In genomic region chr13:93305149-93305548, GRCm38 (mm10) we compare ENCODE assay signal across 8 mouse cellular contexts. TPM values are rescaled to one million over a fixed set of nuclear protein-coding genes. Genes with fewer than 3 reads are reported as not detected.
DNase-seq lines count a peak whose midpoint lies in the region; ATAC-seq and TF ChIP-seq lines count a peak whose summit lies in the region.

No protein-coding gene starts in this region.

- H3K4me2 ChIP-seq in heart, embryonic 12.5 days = peak overlapping the region; percentile 67
- peak overlapping the region; percentile 49 for H3K4me2 ChIP-seq in hindbrain, embryonic 11.5 days (replicated peaks; ENCODE audit: low read depth, low read length)
- H3K4me2 ChIP-seq in midbrain, embryonic 13.5 days (replicated peaks) = peak overlapping the region; percentile 74

- peak overlapping the region; percentile 94 for H3K4me3 ChIP-seq in heart, embryonic 12.5 days
- peak overlapping the region; percentile 94 to 98 for H3K4me3 ChIP-seq in ES-E14 (ENCODE audit: insufficient read depth in 1 of 2, low read depth in 1 of 2, low read length in 2 of 2, poor library complexity in 1 of 2, severe bottlenecking in 1 of 2)
- H3K4me3 ChIP-seq in hindbrain, embryonic 11.5 days (ENCODE audit: low read depth, low read length) = peak overlapping the region; percentile 86
- peak overlapping the region; percentile 83 for H3K4me3 ChIP-seq in midbrain, embryonic 13.5 days (replicated peaks)

- peak overlapping the region; percentile 99 for H3K27ac ChIP-seq in heart, embryonic 12.5 days (ENCODE audit: poor library complexity, severe bottlenecking)
- no peak overlapping the region for H3K27ac ChIP-seq in ES-E14 (ENCODE audit: insufficient read depth, low read depth, low read length, poor library complexity, severe bottlenecking)
- no peak overlapping the region for H3K27ac ChIP-seq in hindbrain, embryonic 11.5 days (ENCODE audit: low read depth, low read length)
- H3K27ac ChIP-seq in midbrain, embryonic 13.5 days = no peak overlapping the region

- no peaks in the 10 kb centered on the region for H3K9me3 ChIP-seq in heart, embryonic 12.5 days (replicated peaks)
- no peaks in the 10 kb centered on the region for H3K9me3 ChIP-seq in ES-E14 (ENCODE audit: control insufficient read depth, insufficient read depth, low read depth, low read length)
- no peaks in the 10 kb centered on the region for H3K9me3 ChIP-seq in hindbrain, embryonic 11.5 days (ENCODE audit: control insufficient read depth, low read length)
- no peaks in the 10 kb centered on the region for H3K9me3 ChIP-seq in midbrain, embryonic 13.5 days

- H3K9ac ChIP-seq in heart, embryonic 12.5 days = peak overlapping the region; percentile 95
- no peak overlapping the region for H3K9ac ChIP-seq in ES-E14 (ENCODE audit: insufficient read depth, low read depth, low read length, poor library complexity, severe bottlenecking)
- H3K9ac ChIP-seq in hindbrain, embryonic 11.5 days (ENCODE audit: low read depth, low read length) = peak overlapping the region; percentile 2; the same call in 1 of the 2 replicates
- peak overlapping the region; percentile 88 for H3K9ac ChIP-seq in midbrain, embryonic 13.5 days (replicated peaks)

- H3K27me3 ChIP-seq in heart, embryonic 12.5 days (replicated peaks) = no peaks in the 10 kb centered on the region
- H3K27me3 ChIP-seq in hindbrain, embryonic 11.5 days (ENCODE audit: control insufficient read depth, insufficient read depth, low read length) = no peaks in the 10 kb centered on the region
- H3K27me3 ChIP-seq in midbrain, embryonic 13.5 days = no peaks in the 10 kb centered on the region

- intact Hi-C loops in heart, postnatal 36 days (cut with DNase I) = loop anchor here (2.0 to 5.0 kb wide), 5 partner anchors 92 to 308 kb away; partner anchors contain the start of gene Jmy

- in situ Hi-C loops in ES-E14 (cut with MboI; ENCODE audit: low sequenced_read_pairs in 2 of 2, unreplicated experiment in 2 of 2) = no loop called here

- peaks cover 13% of the 10 kb centered on the region for H3K4me1 ChIP-seq in heart, embryonic 12.5 days (replicated peaks)
- no peaks in the 10 kb centered on the region; a peak in 1 of 4 replicates for H3K4me1 ChIP-seq in ES-E14 (ENCODE audit: control insufficient read depth in 2 of 2, insufficient read depth in 2 of 2, low read length in 2 of 2, poor library complexity in 1 of 2)
- H3K4me1 ChIP-seq in hindbrain, embryonic 11.5 days (replicated peaks; ENCODE audit: control insufficient read depth, insufficient read depth, low read length) = 0 out of 2 replicates have a peak, but pooled peaks cover 2% of the 10 kb centered on the region
- H3K4me1 ChIP-seq in midbrain, embryonic 13.5 days (replicated peaks) = peaks cover 49% of the 10 kb centered on the region

- no peaks in the 10 kb centered on the region for H3K36me3 ChIP-seq in heart, embryonic 12.5 days
- H3K36me3 ChIP-seq in ES-E14 (ENCODE audit: control insufficient read depth, insufficient read depth, low read length, poor library complexity, severe bottlenecking) = no peaks in the 10 kb centered on the region
- H3K36me3 ChIP-seq in hindbrain, embryonic 11.5 days (ENCODE audit: control insufficient read depth, insufficient read depth, low read length) = no peaks in the 10 kb centered on the region
- no peaks in the 10 kb centered on the region for H3K36me3 ChIP-seq in midbrain, embryonic 13.5 days

- ATAC-seq in heart, embryonic 12.5 days (ENCODE audit: insufficient number of reproducible peaks, low FRiP score) = no peak
- ATAC-seq in hindbrain, embryonic 11.5 days (ENCODE audit: low FRiP score) = no peak
- ATAC-seq in midbrain, embryonic 13.5 days = no peak

- no peak for DNase-seq in heart, postnatal 36 days
- no peak for DNase-seq in ES-E14 (ENCODE audit: low read depth, low spot score)
- no peak for DNase-seq in hindbrain, embryonic 11.5 days (ENCODE audit: low spot score)
- no peak for DNase-seq in embryo, embryonic 11 days
- DNase-seq in layer of hippocampus, adult 9-11 months = no peak
- DNase-seq in layer of hippocampus, adult 18-20 months (ENCODE audit: low spot score in 2 of 2) = no peak

- 7% methylated on average over 7 of the region's 7 CpGs for WGBS in heart, embryonic 12.5 days
- 19% methylated on average over 7 of the region's 7 CpGs for WGBS in hindbrain, embryonic 11.5 days
- WGBS in midbrain, embryonic 13.5 days = 10% methylated on average over 7 of the region's 7 CpGs

TF ChIP-seq in ES-E14, 5 proteins besides CTCF, POLR2A, EP300 and RAD21:
- TF ChIP-seq CHD2 (IDR thresholded peaks at IDR 0.05; ENCODE audit: low read depth, low read length) (no peak), ZC3H11A (IDR thresholded peaks at IDR 0.05; ENCODE audit: borderline replicate concordance, low read depth, low read length) (no peak), ZNF384 (IDR thresholded peaks at IDR 0.05; ENCODE audit: low read depth, low read length) (no peak), HCFC1 (IDR thresholded peaks at IDR 0.05; ENCODE audit: borderline replicate concordance, insufficient read depth, low read length) (no peak), MAFK (IDR thresholded peaks at IDR 0.05; ENCODE audit: insufficient read depth, low read depth, low read length) (no peak)
TF ChIP-seq in ES-E14: peak in this region for 0.

RNA-seq across cellular contexts. Expression of gene Homer1, which starts 5.7 kb away (rescaled TPM):
- 23.5 and 27.7 TPM in 2 replicates for polyA plus RNA-seq in heart, embryonic 12.5 days (2016; fragmentation: Nextera tagmentation; extraction: Ambion mirVana)
- 10 to 100 TPM; 49.5 to 66.8 TPM for total RNA-seq in heart, postnatal 36 days (2021)
- total RNA-seq in ES-E14 (2012; rRNA removed) = 21.6 and 21.7 TPM in 2 replicates
- 13.7 and 17.7 TPM in 2 replicates for polyA plus RNA-seq in hindbrain, embryonic 11.5 days (2014; fragmentation: Nextera tagmentation; extraction: Ambion mirVana)
- 9.6 and 10.0 TPM in 2 replicates for polyA plus RNA-seq in midbrain, embryonic 13.5 days (2015; fragmentation: Nextera tagmentation; extraction: Ambion mirVana)
- total RNA-seq in layer of hippocampus, adult 18-20 months (2021) = 100 to 1,000 TPM; 202 to 215 TPM
